Mouse (Mus musculus): ENCODE data around the gene Syne4.

Gene Syne4

GRCm38 (mm10) chr7:30328379-30328778 is 13.8 kb downstream of the Syne4 start:
- DNase-seq (ENCODE audit: low spot score in 2 of 2), result no peak

GRCm38 (mm10) chr7:30331887-30332286 is 17.3 kb downstream of the Syne4 start:
- DNase-seq (ENCODE audit: low spot score in 2 of 2), result peak; percentile 87 to 96

GRCm38 (mm10) chr7:30332622-30333259 is 18.1 kb downstream of the Syne4 start:
- DNase-seq (ENCODE audit: low spot score in 2 of 2), result no peak

- DNase-seq (ENCODE audit: low spot score in 2 of 2), result peak; percentile 77 to 83
These were observed 18.8 kb downstream of the Syne4 start for GRCm38 (mm10) chr7:30333436-30333835.

- no peak for DNase-seq (ENCODE audit: low spot score in 2 of 2)
These were observed 20.0 kb downstream of the Syne4 start for GRCm38 (mm10) chr7:30334563-30334962.

- DNase-seq (ENCODE audit: low spot score in 2 of 2), result peak in 1 of 2 experiments; percentile 22
These were observed 21.1 kb downstream of the Syne4 start for GRCm38 (mm10) chr7:30335688-30336087.

GRCm38 (mm10) chr7:30336384-30336783 is 21.8 kb downstream of the Syne4 start:
- peak; percentile 89 to 92 for DNase-seq (ENCODE audit: low spot score in 2 of 2)

- no peak for DNase-seq (ENCODE audit: low spot score in 2 of 2)
These were observed 25.0 kb downstream of the Syne4 start for GRCm38 (mm10) chr7:30339432-30340109.

GRCm38 (mm10) chr7:30346635-30347379 is 32.2 kb downstream of the Syne4 start:
- DNase-seq (ENCODE audit: low spot score in 2 of 2), result no peak

- DNase-seq (ENCODE audit: low spot score in 2 of 2), result peak; percentile 82 to 89
These were observed 33.2 kb downstream of the Syne4 start for GRCm38 (mm10) chr7:30347828-30348227.

GRCm38 (mm10) chr7:30353279-30353822 is 38.7 kb downstream of the Syne4 start:
- DNase-seq (ENCODE audit: low spot score in 2 of 2), result peak; percentile 70 to 77

- DNase-seq (ENCODE audit: low spot score in 2 of 2), result no peak
These were observed 39.5 kb downstream of the Syne4 start for GRCm38 (mm10) chr7:30354059-30354458.

GRCm38 (mm10) chr7:30358378-30359186 is 44.0 kb downstream of the Syne4 start:
- no peak for DNase-seq (ENCODE audit: low spot score in 2 of 2)

GRCm38 (mm10) chr7:30359276-30359865 is 44.8 kb downstream of the Syne4 start:
- no peak for DNase-seq (ENCODE audit: low spot score in 2 of 2)

- no peak for DNase-seq (ENCODE audit: low spot score in 2 of 2)
These were observed 45.4 kb downstream of the Syne4 start for GRCm38 (mm10) chr7:30360028-30360427.

- peak; percentile 58 to 71 for DNase-seq (ENCODE audit: low spot score in 2 of 2)
These were observed 48.2 kb downstream of the Syne4 start, which contains the start of gene Lrfn3 for GRCm38 (mm10) chr7:30362652-30363343. TSS of gene Lrfn3 (minus strand) at chr7:30362772.

GRCm38 (mm10) chr7:30363344-30363738 is 48.7 kb downstream of the Syne4 start:
- no peak for DNase-seq (ENCODE audit: low spot score in 2 of 2)

- DNase-seq (ENCODE audit: low spot score in 2 of 2), result no peak
These were observed 52.9 kb downstream of the Syne4 start for GRCm38 (mm10) chr7:30367466-30367865.
